In genomic region chr7:131410416-131411058, GRCm38 (mm10) we compare ENCODE assay signal across 8 mouse cellular contexts. TPM values are rescaled to one million over a fixed set of nuclear protein-coding genes. Genes with fewer than 3 reads are reported as not detected.
DNase-seq lines count a peak whose midpoint lies in the region; ATAC-seq and TF ChIP-seq lines count a peak whose summit lies in the region.

Gene Ikzf5, minus strand, starts transcription at chr7:131410521.
Gene Acadsb, plus strand, starts transcription at chr7:131410601.

- DNase-seq in A20 (ENCODE audit: low read depth, low spot score) = peak; percentile 97
- peak; percentile 98 to 99 for DNase-seq in heart, adult 9 months (ENCODE audit: low spot score in 2 of 2)
- DNase-seq in monocyte, adult 2 months (ENCODE audit: low read depth in 1 of 2, low spot score in 2 of 2) = peak; percentile 99
- DNase-seq in spleen, postnatal 36 days (ENCODE audit: low spot score in 2 of 2) = peak; percentile 99

- peaks cover 6% of the 10 kb centered on the region for H3K4me1 ChIP-seq in bone marrow macrophage, adult 2 months (ENCODE audit: control insufficient read depth, insufficient read depth, low read length)
- H3K4me1 ChIP-seq in embryonic fibroblast, embryonic 13.5 days (ENCODE audit: control insufficient read depth, insufficient read depth, low read length) = no peaks in the 10 kb centered on the region
- 0 out of 2 replicates have a peak, but pooled peaks cover 12% of the 10 kb centered on the region for H3K4me1 ChIP-seq in kidney, embryonic 14.5 days (ENCODE audit: control insufficient read depth, insufficient read depth, low read length)
- H3K4me1 ChIP-seq in limb, embryonic 15.5 days = peaks cover 17% of the 10 kb centered on the region

- peak within 1 kb of the TSS; percentile 7 for H3K27ac ChIP-seq in bone marrow macrophage, adult 2 months (ENCODE audit: insufficient read depth, low read depth, low read length)
- H3K27ac ChIP-seq in embryonic fibroblast, embryonic 13.5 days (ENCODE audit: insufficient read depth, low read length) = peak within 1 kb of the TSS; percentile 16; the same call in 1 of the 2 replicates
- peak within 1 kb of the TSS; percentile 69 for H3K27ac ChIP-seq in kidney, embryonic 14.5 days (ENCODE audit: low read depth, low read length)
- H3K27ac ChIP-seq in limb, embryonic 15.5 days = peak within 1 kb of the TSS; percentile 87

- peak; percentile 97 for ATAC-seq in kidney, embryonic 14.5 days (ENCODE audit: low FRiP score, low TSS enrichment)
- peak; percentile 98 for ATAC-seq in limb, embryonic 15.5 days (ENCODE audit: insufficient number of reproducible peaks, low FRiP score, low TSS enrichment, low read depth)

- TF ChIP-seq POLR2A in bone marrow macrophage, adult 2 months (IDR thresholded peaks at IDR 0.05; ENCODE audit: borderline replicate concordance, low read depth, low read length) = no peak
- TF ChIP-seq POLR2A in embryonic fibroblast, embryonic 13.5 days (IDR thresholded peaks at IDR 0.05; ENCODE audit: low read depth, low read length) = peak; percentile 90

- H3K9ac ChIP-seq in kidney, embryonic 14.5 days (ENCODE audit: low read depth, low read length) = peak within 1 kb of the TSS; percentile 95
- peak within 1 kb of the TSS; percentile 97 for H3K9ac ChIP-seq in limb, embryonic 15.5 days

- peak within 1 kb of the TSS; percentile 43 for H3K4me2 ChIP-seq in kidney, embryonic 14.5 days (replicated peaks; ENCODE audit: low read depth, low read length)
- H3K4me2 ChIP-seq in limb, embryonic 15.5 days = peak within 1 kb of the TSS; percentile 72

- no peaks in the 10 kb centered on the region for H3K9me3 ChIP-seq in kidney, embryonic 14.5 days (ENCODE audit: control insufficient read depth, low read length)
- no peaks in the 10 kb centered on the region for H3K9me3 ChIP-seq in limb, embryonic 15.5 days

- TF ChIP-seq CTCF in bone marrow macrophage, adult 2 months (IDR thresholded peaks at IDR 0.05; ENCODE audit: low read depth, low read length) = no peak
- no peak for TF ChIP-seq CTCF in embryonic fibroblast, embryonic 13.5 days (IDR thresholded peaks at IDR 0.05; ENCODE audit: borderline replicate concordance, insufficient read depth, low read length)

- H3K27me3 ChIP-seq in kidney, embryonic 14.5 days (ENCODE audit: control insufficient read depth, insufficient read depth, low read length) = no peaks in the 10 kb centered on the region
- no peaks in the 10 kb centered on the region for H3K27me3 ChIP-seq in limb, embryonic 15.5 days

- H3K36me3 ChIP-seq in kidney, embryonic 14.5 days (ENCODE audit: control insufficient read depth, insufficient read depth, low read length) = no peaks in the 10 kb centered on the region; the same call in 1 of the 2 replicates
- no peaks in the 10 kb centered on the region for H3K36me3 ChIP-seq in limb, embryonic 15.5 days

- WGBS in kidney, embryonic 14.5 days = under 1% methylated on average over 42 of the region's 42 CpGs
- under 1% methylated on average over 42 of the region's 42 CpGs for WGBS in limb, embryonic 15.5 days

- peak within 1 kb of the TSS; percentile 97 for H3K4me3 ChIP-seq in bone marrow macrophage, adult 2 months (ENCODE audit: insufficient read depth, low read length)
- H3K4me3 ChIP-seq in embryonic fibroblast, embryonic 13.5 days (ENCODE audit: insufficient read depth, low read length) = peak within 1 kb of the TSS; percentile 88
- H3K4me3 ChIP-seq in kidney, embryonic 14.5 days (ENCODE audit: low read length) = peak within 1 kb of the TSS; percentile 97
- H3K4me3 ChIP-seq in limb, embryonic 15.5 days = peak within 1 kb of the TSS; percentile 73

RNA-seq across cellular contexts. Expression of gene Ikzf5, which starts in this region (rescaled TPM):
- 17.3 and 20.7 TPM in 2 replicates for polyA plus RNA-seq in bone marrow macrophage, adult 2 months (2012; ENCODE audit: insufficient read depth, insufficient read length, missing spikeins)
- 29.7 and 30.7 TPM in 2 replicates for polyA plus RNA-seq in embryonic fibroblast, embryonic 13.5 days (2011; ENCODE audit: insufficient read length, low read depth, missing spikeins)
- 14.8 and 23.4 TPM in 2 replicates for polyA plus RNA-seq in kidney, embryonic 14.5 days (2014; fragmentation: Nextera tagmentation; extraction: Ambion mirVana)
- polyA plus RNA-seq in limb, embryonic 15.5 days (2015; fragmentation: Nextera tagmentation; extraction: Ambion mirVana) = 11.5 and 12.5 TPM in 2 replicates

RNA-seq across cellular contexts. Expression of gene Acadsb, which starts in this region (rescaled TPM):
- 54.9 and 61.0 TPM in 2 replicates for polyA plus RNA-seq in bone marrow macrophage, adult 2 months (2012; ENCODE audit: insufficient read depth, insufficient read length, missing spikeins)
- polyA plus RNA-seq in embryonic fibroblast, embryonic 13.5 days (2011; ENCODE audit: insufficient read length, low read depth, missing spikeins) = 105 and 109 TPM in 2 replicates
- 60.3 and 93.0 TPM in 2 replicates for polyA plus RNA-seq in kidney, embryonic 14.5 days (2014; fragmentation: Nextera tagmentation; extraction: Ambion mirVana)
- polyA plus RNA-seq in limb, embryonic 15.5 days (2015; fragmentation: Nextera tagmentation; extraction: Ambion mirVana) = 99.0 and 113 TPM in 2 replicates

Comparison
In these comparisons a context has a peak if more than half of its experiments do, and no peak if none do; other contexts are left out.
1. Peak in every context shown above with its lines: DNase-seq, ATAC-seq, H3K4me3 ChIP-seq and H3K27ac ChIP-seq.
2. H3K27ac ChIP-seq: peak in every context shown above with its lines; median percentile 87 in limb, embryonic 15.5 days; 69 in kidney, embryonic 14.5 days; 16 in embryonic fibroblast, embryonic 13.5 days; 7 in bone marrow macrophage, adult 2 months.